Mouse (Mus musculus) forelimb bud, embryonic 11.5 days (tissue): ENCODE results near the gene Jhy.

Source experiments
- DNase-seq: peaks from one replicate; pipeline ENCODE4 v3.0.0-alpha.2; 2012; ENCODE audit warnings: low read depth, low spot score

Jhy gene

DNA sequence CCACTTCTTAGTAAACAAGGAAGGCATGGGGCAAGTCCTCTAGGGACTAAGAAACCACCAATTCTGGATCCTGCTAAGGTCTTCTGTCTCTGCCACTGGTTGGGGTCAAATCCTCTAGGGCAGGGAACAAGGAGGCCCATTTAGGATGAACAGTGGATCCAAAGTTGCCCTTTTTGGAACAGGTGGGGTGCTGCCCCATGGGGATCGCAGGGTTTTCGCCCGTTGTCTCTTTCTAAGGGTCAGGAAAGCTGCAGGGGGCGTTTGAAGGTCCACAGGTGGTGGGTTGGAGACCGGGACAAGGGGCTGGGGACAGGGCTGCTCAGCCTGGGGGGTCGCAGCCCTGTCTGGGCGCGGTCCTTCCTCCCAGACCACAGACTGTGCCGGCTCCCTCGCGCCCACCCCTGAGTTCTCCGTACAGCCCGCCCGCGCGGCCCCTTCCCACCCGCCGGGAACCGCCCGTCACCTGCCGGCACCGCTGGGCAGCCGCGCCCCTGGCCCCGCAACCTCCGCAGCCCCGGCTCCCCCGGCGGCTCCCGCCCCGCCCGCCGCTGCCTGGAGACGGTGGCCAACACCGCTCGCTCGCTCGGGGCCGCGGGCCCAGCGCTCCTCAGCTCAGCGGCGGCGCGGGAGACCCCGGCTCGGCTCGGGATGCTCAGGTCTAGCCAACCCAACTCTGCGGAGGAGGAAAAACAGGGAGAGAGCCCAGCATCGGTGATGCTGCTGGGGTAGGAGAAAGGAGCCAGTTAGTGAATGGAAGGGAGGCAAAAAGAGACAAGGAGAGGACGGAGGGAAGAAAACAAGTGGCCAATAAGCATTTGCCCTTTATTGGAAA, at the start of gene Jhy:
Jhy (minus strand) TSS at position 533 of the 832 bp plus-strand sequence.
- no peak for DNase-seq

DNA sequence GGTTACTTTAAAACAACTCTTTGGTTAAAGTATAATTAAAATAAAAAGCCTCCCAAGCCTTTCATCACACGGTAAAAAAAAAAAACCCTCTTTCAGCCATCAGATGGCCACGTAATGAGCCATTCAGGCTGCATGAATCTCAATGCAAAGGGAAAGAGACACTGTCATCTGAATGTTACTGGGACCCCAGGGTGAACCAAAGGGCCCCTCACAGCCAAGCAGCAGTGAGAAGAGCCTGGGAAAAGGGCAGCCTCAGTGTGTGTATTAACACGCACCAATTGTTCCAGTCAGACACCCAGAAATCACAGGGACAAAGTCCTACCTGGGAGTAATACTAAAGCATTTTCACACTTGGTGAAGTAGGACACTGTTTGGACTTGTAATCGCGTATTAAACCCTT, 48.5 kb upstream of the Jhy start:
- DNase-seq, result no peak

DNA sequence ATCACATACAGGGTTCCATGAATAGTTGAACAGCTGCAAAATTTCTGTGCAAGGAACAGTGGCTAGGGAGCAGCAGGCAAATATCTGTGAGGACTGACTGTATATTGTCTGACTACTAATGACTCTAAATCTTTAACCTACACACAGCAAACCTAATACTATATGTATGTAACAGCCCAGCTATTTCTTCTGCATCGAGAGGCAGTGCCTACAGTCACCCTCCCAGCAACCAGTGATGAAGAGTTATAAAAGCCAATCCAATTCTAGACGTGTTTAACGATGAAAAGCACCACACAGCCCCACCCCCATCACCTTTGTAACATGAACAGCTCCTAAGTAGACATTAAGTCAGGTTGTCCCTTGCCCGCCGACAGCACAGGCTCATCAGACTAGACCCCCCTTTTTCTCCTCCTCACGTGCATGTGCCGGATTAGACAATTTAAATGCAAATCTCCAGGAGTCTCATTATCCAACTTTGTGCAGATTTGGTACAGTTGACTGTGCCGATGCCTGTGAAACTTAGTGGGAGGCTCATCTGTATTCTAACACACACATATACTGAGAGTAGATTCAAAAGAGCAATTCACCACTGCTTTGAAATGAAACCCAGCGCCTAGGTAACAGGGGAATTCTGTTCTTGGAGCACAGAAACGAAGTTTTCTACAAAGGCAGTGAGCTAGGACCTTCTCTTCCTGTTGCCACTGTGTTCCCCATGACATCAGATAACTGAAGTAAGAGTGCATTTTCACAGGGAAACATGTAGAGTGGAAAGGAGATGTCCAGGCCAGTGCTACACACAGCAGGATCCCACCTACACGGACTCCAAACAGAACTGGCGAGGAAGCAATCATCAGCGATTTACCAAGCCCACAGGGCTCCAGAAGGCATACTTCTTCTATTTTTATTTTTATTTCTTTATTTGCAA, 47.9 kb upstream of the Jhy start:
- DNase-seq, result no peak

DNA sequence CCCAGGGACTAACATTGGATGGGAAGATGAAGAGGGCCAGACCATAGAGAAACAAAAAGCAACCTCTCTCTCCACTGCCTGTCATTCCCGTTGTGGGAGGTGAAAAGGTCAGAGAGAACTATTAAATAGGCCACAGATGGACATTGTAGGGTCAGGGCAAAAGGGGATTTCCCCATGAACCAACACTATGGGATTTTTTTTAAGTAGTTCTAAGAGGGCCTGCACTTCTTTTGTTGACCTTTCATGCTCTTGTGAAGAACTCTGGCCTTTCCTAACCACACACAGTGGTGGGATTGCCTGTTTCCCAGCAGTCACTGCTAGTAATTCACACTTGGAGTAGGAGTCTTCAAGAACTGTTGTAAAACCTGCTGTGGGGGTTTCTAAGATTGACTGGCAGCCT, 43.9 kb upstream of the Jhy start:
- no peak for DNase-seq

DNA sequence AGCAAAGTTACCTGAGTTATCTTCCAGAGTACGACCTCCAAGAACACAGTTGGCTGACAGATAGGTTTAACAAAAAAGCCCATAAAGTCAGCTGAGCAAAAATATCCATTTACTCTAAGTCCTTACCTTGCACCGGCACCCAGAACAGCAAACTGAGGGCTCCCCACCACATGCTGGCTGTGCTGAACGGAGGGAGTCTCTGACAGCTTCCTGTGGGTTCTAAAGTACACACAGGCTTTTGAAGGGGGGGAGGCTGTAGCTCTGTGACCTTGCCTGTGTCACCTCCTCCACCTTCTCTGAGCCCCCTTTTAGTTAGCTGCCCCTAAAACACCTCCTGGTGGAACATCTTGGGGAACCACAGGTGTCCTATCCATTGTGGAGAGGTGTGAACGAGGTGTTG, 40.5 kb upstream of the Jhy start, which contains the start of gene Crtam:
Crtam (minus strand) TSS at position 214 of the 400 bp plus-strand sequence.
- no peak for DNase-seq

DNA sequence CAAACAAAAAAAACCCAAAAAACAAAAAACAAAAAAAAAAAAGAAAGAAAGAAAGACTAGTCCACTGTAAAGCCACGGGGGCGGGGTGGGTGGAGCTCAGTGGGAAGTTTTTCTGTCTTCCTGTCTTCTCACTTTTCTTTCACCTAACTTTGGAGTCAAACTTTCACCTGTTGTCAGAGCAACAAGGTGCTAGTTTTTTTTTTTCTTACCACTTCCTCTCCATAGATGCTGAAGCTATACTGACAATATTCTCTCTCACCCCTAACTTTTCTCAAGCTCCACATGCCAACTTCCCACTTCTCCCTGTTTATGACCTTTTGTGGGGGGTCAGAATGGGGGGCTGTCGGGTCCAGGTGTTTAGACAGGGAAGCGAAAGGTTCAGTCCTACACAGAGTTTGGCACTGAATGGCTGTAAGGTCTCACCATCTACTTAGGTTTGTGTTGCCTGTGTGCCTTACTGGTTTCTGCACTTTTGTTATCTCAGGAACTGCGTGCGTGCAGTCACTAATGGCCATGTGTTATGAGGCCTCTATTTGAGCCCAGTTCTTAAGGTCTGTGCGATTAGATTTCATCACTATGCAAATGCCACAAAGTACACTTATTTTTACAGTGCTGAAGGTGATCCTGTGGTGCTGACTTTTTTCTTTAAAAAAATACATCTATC, 33.3 kb upstream of the Jhy start:
- DNase-seq, result no peak

DNA sequence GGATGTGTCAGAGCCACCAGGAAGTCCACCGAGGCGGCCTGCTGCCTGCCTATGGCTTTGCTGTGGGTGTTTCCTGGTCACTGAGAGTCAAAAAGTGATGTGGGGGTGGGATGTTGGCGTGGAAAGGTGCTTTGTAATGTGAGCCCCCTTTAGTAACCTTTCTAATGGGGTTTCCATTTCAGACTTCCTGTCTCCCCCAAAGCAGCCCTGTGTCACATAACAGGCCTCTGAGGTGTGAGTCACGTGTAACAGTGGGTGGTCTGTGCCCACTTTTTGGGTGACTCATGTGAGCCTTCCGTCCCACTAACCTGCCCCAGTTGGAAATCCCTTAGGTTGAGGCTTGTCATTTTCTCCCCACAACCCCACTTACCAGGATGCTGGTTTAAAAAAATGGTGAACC, 30.2 kb upstream of the Jhy start:
- DNase-seq, result peak; percentile 27

DNA sequence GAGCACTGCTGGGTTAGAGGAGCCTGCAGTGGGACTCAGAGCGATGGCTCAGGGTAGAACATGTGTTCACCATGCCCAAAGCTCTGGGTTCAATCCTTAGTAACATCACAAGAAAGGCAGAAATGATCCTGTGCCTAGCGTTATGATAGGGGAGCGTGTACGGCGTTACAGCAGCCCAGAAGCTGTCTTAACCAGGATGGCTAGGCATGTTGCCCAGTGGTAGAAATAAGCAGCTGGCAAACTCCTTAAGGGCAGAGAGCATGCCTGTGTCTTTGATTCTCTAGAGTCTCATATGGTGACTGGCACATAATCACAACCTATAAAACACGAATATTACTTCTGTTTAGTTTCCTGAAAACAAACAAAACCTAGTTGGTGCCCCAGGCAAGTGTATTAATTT, 27.6 kb upstream of the Jhy start:
- no peak for DNase-seq

DNA sequence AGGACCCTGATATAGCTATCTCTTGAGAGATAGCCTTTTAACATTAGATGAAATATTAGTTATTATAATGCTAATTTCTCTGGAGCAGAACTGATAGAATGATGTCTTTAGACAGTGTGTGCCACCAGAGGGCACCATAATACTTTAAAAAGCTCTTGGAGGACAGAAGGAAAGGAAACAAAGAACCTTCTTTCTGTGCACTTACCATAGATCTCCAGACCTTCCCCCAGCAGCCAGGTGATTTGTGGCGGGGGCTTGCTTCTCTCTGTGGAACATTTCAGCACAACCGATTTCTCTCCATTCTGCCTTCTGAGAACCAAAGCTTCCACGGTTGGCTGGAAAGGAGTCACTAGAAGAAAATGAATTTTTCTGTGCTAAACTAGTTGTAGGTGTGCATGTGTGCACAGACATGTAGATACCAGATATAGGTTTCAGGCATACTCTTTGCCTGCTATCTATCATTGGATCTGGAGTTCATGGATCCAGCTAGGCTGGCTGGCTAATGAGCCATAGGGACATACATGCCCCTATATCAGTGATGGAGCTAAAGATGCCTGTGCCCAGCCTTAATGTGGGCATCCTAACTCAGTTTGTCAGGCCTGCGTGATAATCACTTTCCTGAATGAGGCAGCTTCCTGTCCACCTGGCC, 26.1 kb upstream of the Jhy start:
- DNase-seq, result peak; percentile 72

DNA sequence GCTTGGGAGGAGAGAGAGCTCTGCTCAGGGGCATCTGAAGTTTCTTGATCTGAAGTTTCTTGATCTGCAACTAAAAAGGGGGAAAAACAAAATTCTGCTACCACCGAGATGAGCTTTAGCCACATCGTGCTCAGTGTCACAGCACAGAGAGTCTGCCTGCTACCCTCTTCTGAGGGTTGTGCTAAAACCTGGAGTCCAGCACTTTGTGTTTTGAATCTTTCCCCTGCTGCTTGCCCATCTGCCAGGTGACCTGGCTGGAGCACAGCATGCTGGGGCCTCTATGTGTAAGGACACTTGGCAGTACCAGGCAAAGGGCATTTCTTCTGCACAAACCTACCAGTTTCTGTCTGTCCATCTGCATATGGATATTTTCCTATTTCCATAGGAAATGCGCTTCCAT, 20.4 kb upstream of the Jhy start:
- no peak for DNase-seq

DNA sequence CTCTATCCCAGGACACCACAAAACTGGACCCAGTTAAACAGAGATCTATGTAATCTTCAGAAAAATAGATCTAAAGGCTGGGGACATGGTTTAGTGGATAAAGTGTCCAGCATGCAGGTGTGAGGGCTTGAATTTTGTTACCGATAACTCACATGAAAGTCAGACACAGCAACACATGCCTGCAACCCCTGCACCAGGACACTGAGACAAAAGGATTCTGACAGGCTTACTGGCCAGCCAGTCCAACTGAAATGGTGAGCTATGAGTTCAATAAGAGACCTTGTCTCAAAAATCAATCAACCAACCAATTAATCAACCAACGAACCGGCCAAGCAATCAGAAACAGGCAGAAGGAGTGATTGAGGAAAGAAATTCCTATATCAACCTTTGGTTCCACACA, 19.8 kb upstream of the Jhy start:
- no peak for DNase-seq

DNA sequence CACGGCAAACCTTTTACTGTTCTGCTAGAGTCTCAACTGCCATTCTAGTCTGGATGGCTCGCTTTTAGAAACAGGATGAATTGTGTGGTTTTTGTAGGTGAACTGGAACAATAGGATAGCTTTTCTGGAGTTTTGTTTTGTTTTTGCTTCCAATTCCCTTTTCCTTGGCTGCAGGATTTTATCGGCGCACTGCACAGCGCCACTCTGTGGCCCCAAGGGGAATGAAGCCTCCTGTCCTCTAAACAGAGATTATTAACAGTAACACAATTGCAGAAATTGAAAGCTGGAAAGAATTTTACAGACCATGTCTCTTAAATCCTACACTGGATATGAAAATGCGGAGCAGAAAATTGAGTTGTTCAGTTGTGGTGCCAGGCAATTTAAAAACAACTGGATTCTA, 18.6 kb upstream of the Jhy start:
- no peak for DNase-seq

DNA sequence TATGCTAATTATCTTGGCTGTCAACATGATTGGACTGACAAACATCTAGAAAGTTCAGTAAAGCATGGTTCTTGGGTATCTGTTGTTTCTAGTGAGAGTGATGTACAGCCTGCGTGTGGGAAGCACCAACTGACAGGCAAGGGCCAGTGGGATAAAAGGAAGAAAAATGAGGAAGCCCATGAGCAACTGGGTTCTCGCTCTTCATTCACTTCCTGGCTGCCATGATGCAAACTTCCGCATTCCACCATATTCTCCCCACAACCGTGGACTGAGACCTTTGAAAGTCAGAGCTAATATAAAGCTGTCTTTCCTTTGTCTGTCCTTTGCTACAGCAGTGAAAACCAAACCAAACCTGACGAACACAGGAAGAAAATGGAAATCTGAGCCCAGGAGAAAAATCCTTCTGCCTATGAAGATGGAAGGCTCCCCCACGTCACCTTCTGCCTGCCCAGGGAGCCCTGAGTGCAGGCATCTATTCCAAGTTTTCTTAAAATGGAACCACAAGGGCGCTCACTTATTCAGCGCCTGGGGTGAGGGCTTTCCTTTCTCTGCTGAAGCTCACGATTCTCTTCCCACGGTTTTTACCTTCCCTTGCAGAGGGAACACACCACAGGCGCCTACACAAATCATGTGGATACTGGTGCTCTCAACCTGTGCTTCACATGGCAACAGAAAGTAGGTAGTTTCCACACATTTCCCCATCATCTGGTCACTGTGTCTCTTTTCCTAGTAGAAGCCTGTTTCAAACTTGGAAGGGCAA, 10.3 kb upstream of the Jhy start:
- DNase-seq, result no peak

DNA sequence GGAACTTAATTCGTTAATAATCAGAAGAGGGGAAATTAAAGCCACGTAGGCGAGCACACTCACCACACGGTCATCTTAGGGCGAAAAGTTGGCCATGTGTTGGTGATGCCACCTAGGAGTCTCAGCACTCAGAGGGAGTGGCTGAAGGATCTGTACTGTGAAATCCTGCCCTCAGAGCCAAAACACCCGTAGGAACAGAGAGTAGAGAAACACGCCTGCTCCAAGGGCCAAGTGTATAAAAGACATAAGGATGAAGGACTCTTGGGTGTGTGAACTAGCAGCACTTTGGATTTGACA, 448 bp upstream of the Jhy start:
- peak; percentile 10 for DNase-seq

DNA sequence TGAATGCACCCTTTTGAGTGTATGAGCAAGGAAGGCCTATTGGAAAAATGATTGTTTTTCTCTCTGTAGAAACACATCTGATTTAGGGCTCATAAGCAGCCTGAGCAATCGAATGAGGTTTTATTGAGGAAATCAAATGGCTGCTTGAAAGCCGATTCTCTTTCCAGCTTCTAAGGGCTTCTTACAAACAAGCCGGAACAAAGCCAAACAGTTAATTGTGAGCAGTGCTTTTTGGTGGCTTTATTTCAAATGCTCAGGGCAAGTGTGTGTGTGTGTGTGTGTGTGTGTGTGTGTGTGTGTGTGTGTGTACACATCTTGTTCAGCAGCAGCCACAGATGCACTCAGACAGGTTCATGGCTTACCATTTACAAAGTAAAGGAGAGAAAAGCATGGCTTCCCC, 2.5 kb downstream of the Jhy start:
- no peak for DNase-seq

DNA sequence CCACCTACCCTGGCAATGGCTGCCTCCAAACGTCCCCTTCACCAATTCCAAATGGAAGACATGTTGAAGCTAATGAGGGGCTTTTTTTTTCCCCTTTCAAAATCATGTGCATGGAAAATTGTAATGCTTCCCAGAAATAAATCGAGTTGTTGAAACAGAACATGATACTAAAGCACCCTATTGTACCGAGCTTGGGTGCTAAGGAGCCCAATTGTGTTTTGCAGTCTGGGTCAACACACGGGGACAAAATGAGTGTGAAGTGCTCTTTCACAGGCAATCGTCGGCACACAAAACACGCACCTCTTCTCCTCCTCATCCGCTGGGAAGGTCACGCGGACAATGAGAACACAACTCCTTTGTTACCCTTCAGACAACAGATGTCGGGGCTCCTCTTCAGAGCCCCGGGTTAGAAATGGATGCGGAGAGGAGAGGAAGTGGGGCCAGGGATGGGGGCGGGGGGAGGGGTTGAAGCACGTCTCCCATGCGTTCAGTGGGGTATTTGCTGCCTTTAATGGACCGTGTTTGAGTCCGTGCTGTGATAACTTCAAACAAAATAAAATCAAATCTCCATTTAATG, 14.8 kb downstream of the Jhy start:
- DNase-seq, result no peak

DNA sequence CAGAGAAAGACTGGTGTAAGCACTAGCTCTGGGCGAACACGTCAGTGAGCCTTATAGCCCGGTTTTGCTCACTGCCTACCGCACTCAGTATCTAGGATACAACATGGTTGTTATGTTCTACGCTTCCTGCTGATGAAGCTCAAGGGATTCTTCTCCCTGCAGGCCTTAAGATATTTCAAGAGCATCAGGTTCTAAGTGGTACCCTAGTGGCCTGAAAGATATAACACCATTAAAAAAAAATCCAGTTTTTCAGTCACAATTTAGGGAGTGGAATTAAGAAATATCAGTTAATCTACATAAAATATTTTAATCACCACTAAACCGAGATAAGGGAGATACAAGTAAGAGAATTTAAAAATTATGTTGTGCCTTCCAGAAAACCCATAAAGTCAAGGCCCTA, 15.4 kb downstream of the Jhy start:
- no peak for DNase-seq

DNA sequence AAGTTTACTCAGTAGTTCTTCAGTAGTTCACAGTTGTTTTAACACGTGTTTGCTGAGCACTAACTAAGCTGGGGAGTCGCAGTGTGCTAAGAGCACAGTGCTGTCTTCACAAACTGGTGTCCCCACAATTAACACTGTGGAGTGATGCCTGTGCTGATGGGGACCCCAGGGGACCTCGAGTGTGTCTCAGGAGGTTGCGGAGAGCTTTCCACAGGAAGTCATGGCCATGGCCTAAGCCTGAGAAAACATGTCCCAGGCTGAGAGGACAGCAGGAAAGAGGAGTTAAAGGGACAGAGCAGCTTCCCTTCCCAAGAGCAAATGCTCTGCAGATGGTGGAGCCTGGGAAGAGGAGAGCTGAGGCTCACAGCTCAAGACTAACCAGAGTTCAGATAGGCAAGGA, 16.8 kb downstream of the Jhy start:
- DNase-seq, result no peak

DNA sequence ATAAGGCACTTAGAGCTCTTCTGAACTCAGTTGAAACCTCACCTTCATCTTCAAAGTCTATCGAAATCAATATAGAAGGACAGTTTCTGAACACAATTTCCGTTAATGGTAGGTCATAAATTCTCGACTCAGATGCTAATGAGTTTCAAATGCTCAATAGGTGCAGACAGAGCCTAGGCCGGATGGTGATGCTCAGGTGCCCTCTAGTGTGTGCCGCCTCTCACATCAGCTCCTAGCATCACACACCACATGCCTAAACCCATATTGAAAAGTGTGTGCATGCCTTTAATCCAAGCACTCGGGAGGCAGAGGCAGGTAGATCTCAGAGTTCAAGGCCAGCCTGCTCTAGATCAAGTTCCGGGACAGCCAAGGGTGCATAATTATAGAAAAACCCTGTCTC, 26.5 kb downstream of the Jhy start:
- peak; percentile 19 for DNase-seq

DNA sequence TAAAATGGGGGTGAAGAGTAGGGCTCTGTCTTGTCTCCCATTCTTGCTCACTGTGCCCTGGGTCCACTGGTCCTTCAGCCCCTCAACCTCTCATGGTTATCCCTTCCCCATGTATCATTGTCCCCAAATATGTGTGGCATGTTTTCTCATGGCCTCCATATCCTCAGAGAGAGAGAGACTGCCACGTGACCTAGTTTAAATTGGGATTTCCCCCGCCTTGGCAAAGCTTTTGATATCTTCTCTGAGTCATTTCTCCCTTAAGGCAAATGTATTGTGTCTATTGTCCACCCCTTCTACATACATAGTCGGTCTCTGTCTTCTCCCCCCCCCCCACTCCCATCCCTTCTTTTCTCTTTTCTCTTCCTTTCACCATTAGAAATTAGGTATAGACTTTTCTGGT, 30.6 kb downstream of the Jhy start:
- DNase-seq, result no peak
